Mouse (Mus musculus): ENCODE measurements around the gene Slc25a29. TPM values are rescaled to one million over a fixed set of nuclear protein-coding genes. Genes with fewer than 3 reads are reported as not detected.

Slc25a29 gene
- total and polyA plus RNA-seq, 3 experiments, result 1.1 to 2.0 (median 1.5) TPM

DNA sequence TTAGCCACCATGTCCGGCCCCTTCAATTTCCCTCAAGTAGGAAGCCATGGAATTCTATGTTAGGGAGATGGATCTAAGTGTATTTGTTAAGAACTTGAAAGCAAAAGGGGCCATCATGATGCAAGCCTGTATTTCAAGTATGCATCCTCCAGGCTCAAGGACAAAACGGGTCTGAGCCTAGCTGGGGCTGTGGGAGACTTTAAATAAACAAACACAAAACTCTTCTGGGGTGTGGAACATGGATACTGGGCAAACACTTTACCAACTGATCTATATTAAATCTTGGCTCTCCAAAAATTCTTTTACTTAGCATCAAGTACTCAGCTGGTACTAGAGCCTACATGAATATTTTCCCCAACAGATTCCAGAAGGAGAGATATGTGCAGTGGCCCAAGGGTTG lies 48.4 kb downstream of the Slc25a29 start:
- peaks cover 2 to 23% of the 10 kb centered on the region in 2 experiments; a peak in 2 of 4 replicates for H3K4me1 ChIP-seq (ENCODE audit: control insufficient read depth in 1 of 2, insufficient read depth in 2 of 2)

GRCm38 (mm10) chr12:108785161-108785560 lies 50.5 kb downstream of the Slc25a29 start:
- H3K4me2 ChIP-seq (ENCODE audit: insufficient read depth, low read depth, poor library complexity, severe bottlenecking), result no peak overlapping the region
- dilution Hi-C loops (cut with MboI; ENCODE audit: extremely low pct_ligation_motif_present, extremely low pct_unique_long_range_greater_than_20kb, low sequenced_read_pairs), result no loop called here
- no peaks in the 10 kb centered on the region for H3K27me3 ChIP-seq (replicated peaks)
- no peak for DNase-seq (ENCODE audit: extremely low read depth)
- no peak overlapping the region for H3K9ac ChIP-seq (ENCODE audit: insufficient read depth, low read depth)
- TF ChIP-seq CTCF (conservative IDR thresholded peaks at IDR 0.05 in 1 of 2, IDR thresholded peaks at IDR 0.05 in 1 of 2; ENCODE audit: low read depth in 2 of 2, low read length in 2 of 2) (no peak), KAT2A (IDR thresholded peaks at IDR 0.05; ENCODE audit: insufficient replicate concordance, low read length) (no peak), MYC (IDR thresholded peaks at IDR 0.05; ENCODE audit: low read depth, low read length) (no peak), NRF1 (IDR thresholded peaks at IDR 0.05; ENCODE audit: low read depth, low read length) (no peak), HCFC1 (IDR thresholded peaks at IDR 0.05; ENCODE audit: low read depth, low read length) (no peak)
- H3K9me3 ChIP-seq (replicated peaks; ENCODE audit: low read length), result peaks cover 5% of the 10 kb centered on the region
- H3K79me2 ChIP-seq (replicated peaks; ENCODE audit: control insufficient read depth, extremely low read depth, insufficient read depth, poor library complexity, severe bottlenecking), result peaks cover 35% of the 10 kb centered on the region
- no peak overlapping the region for H3K27ac ChIP-seq (ENCODE audit: insufficient read depth, low read depth)
- in situ Hi-C loops (cut with MboI; ENCODE audit: low pct_ligation_motif_present, low pct_unique_long_range_greater_than_20kb, low sequenced_read_pairs), result no loop called here
- H3K36me3 ChIP-seq (replicated peaks in 1 of 2; ENCODE audit: control insufficient read depth in 1 of 2, insufficient read depth in 1 of 2, low read length in 1 of 2), result peaks cover 9 to 43% of the 10 kb centered on the region in 2 experiments
- H3K4me3 ChIP-seq (replicated peaks in 1 of 3; ENCODE audit: low read depth in 2 of 3, low read length in 2 of 3, poor library complexity in 1 of 3), result no peak overlapping the region
- peaks cover 2 to 9% of the 10 kb centered on the region in 2 experiments; a peak in 2 of 4 replicates for H3K4me1 ChIP-seq (ENCODE audit: control insufficient read depth in 1 of 2, insufficient read depth in 2 of 2)

More for the DNA sequence above, 48.4 kb downstream of the Slc25a29 start:
- H3K36me3 ChIP-seq (replicated peaks in 1 of 2; ENCODE audit: control insufficient read depth in 1 of 2, insufficient read depth in 1 of 2, low read length in 1 of 2), result peaks cover 5 to 38% of the 10 kb centered on the region in 2 experiments
- dilution Hi-C loops (cut with MboI; ENCODE audit: extremely low pct_ligation_motif_present, extremely low pct_unique_long_range_greater_than_20kb, low sequenced_read_pairs) (no loop called here), in situ Hi-C loops (cut with MboI; ENCODE audit: low pct_ligation_motif_present, low pct_unique_long_range_greater_than_20kb, low sequenced_read_pairs) (no loop called here)
- H3K4me3 ChIP-seq (replicated peaks in 1 of 3; ENCODE audit: low read depth in 2 of 3, low read length in 2 of 3, poor library complexity in 1 of 3), result no peak overlapping the region
- H3K27ac ChIP-seq (ENCODE audit: insufficient read depth, low read depth), result no peak overlapping the region
- peaks cover 5% of the 10 kb centered on the region for H3K9me3 ChIP-seq (replicated peaks; ENCODE audit: low read length)
- no peak overlapping the region for H3K9ac ChIP-seq (ENCODE audit: insufficient read depth, low read depth)
- no peaks in the 10 kb centered on the region for H3K27me3 ChIP-seq (replicated peaks)
- H3K4me2 ChIP-seq (ENCODE audit: insufficient read depth, low read depth, poor library complexity, severe bottlenecking), result no peak overlapping the region
- peaks cover 52% of the 10 kb centered on the region for H3K79me2 ChIP-seq (replicated peaks; ENCODE audit: control insufficient read depth, extremely low read depth, insufficient read depth, poor library complexity, severe bottlenecking)
- no peak for DNase-seq (ENCODE audit: extremely low read depth)
- TF ChIP-seq MAX (IDR thresholded peaks at IDR 0.05; ENCODE audit: low read length), result no peak
- TF ChIP-seq BHLHE40 (IDR thresholded peaks at IDR 0.05; ENCODE audit: low read depth, low read length), result no peak
- TF ChIP-seq TCF12 (IDR thresholded peaks at IDR 0.05; ENCODE audit: low read depth, low read length), result no peak
- no peak for TF ChIP-seq POLR2A (IDR thresholded peaks at IDR 0.05; ENCODE audit: low read depth, low read length)
- no peak for TF ChIP-seq KAT2A (IDR thresholded peaks at IDR 0.05; ENCODE audit: insufficient replicate concordance, low read length)
- no peak for TF ChIP-seq E2F4 (IDR thresholded peaks at IDR 0.05; ENCODE audit: insufficient replicate concordance, low read depth, low read length)
- no peak for TF ChIP-seq ZKSCAN1 (IDR thresholded peaks at IDR 0.05; ENCODE audit: borderline replicate concordance, low read depth, low read length)
- no peak for TF ChIP-seq USF1 (IDR thresholded peaks at IDR 0.05; ENCODE audit: low read depth, low read length)
- no peak for TF ChIP-seq EP300 (IDR thresholded peaks at IDR 0.05; ENCODE audit: low read length)
- TF ChIP-seq ZNF384 (IDR thresholded peaks at IDR 0.05; ENCODE audit: low read depth, low read length), result no peak
- no peak for TF ChIP-seq ZMIZ1 (IDR thresholded peaks at IDR 0.05; ENCODE audit: low read depth, low read length)
- no peak for TF ChIP-seq MEF2A (IDR thresholded peaks at IDR 0.05; ENCODE audit: borderline replicate concordance, low read depth, low read length)
- TF ChIP-seq NELFE (IDR thresholded peaks at IDR 0.05; ENCODE audit: low read depth, low read length), result no peak
- no peak for TF ChIP-seq CHD2 (IDR thresholded peaks at IDR 0.05; ENCODE audit: low read length)
- TF ChIP-seq IRF4 (IDR thresholded peaks at IDR 0.05; ENCODE audit: low read depth, low read length), result no peak
- TF ChIP-seq POLR2AphosphoS2 (IDR thresholded peaks at IDR 0.05; ENCODE audit: low read depth, low read length), result no peak
- TF ChIP-seq GABPA (IDR thresholded peaks at IDR 0.05; ENCODE audit: insufficient replicate concordance, low read depth, low read length), result no peak
- TF ChIP-seq ETS1 (conservative IDR thresholded peaks at IDR 0.05; ENCODE audit: low read depth, low read length), result no peak
- TF ChIP-seq PAX5 (IDR thresholded peaks at IDR 0.05; ENCODE audit: low read length), result no peak
- no peak for TF ChIP-seq MAZ (IDR thresholded peaks at IDR 0.05; ENCODE audit: low read depth, low read length)
